Mouse (Mus musculus) lung, postnatal 0 days (tissue): ENCODE data around the gene Psmd9. TPM values are rescaled to one million over a fixed set of nuclear protein-coding genes. Genes with fewer than 3 reads are reported as not detected.
A peak's percentile ranks its signal among the peaks of the same experiment; 100 is the strongest.

Experiments used
- ATAC-seq: fragments of 200-750 bp; cut with Nextera tagmentation; 2 replicates; pipeline ENCODE4 v1.8.0; 2017; ENCODE audit warnings: moderate library complexity
- DNase-seq: peaks from one replicate; pipeline ENCODE4 v3.0.0-alpha.2; 2016; ENCODE audit warnings: low spot score
- H3K27ac ChIP-seq: fragments of 300-500 bp; sonication (generic); 2 replicates; pipeline ENCODE4 v1.5.1; 2014; ENCODE audit warnings: antibody characterized with exemption, mild to moderate bottlenecking, low read length, mixed read lengths
- H3K27me3 ChIP-seq: fragments of 300-500 bp; sonication (generic); replicated peaks from 2 replicates; pipeline ENCODE4 v1.6.1; 2014; ENCODE audit warnings: low read length, mixed read lengths; ENCODE audit not compliant: insufficient read depth
- H3K36me3 ChIP-seq: fragments of 300-500 bp; sonication (generic); 2 replicates; pipeline ENCODE4 v1.6.1; 2014; ENCODE audit warnings: low read length, mixed read lengths; ENCODE audit not compliant: insufficient read depth
- H3K4me1 ChIP-seq: fragments of 300-500 bp; sonication (generic); 2 replicates; pipeline ENCODE4 v1.6.1; 2014; ENCODE audit warnings: antibody characterized with exemption, low read depth, low read length, mixed read lengths; ENCODE audit not compliant: insufficient read depth
- H3K4me2 ChIP-seq: fragments of 300-500 bp; sonication (generic); replicated peaks from 2 replicates; pipeline ENCODE4 v1.6.1; 2014; ENCODE audit warnings: low read depth, mild to moderate bottlenecking, low read length, moderate library complexity, mixed read lengths
- H3K4me3 ChIP-seq: fragments of 300-500 bp; sonication (generic); 2 replicates; pipeline ENCODE4 v1.5.1; 2014; ENCODE audit warnings: low read depth, low read length
- H3K9ac ChIP-seq: fragments of 300-500 bp; sonication (generic); replicated peaks from 2 replicates; pipeline ENCODE4 v1.6.1; 2014; ENCODE audit warnings: low read depth, mild to moderate bottlenecking
- H3K9me3 ChIP-seq: fragments of 300-500 bp; sonication (generic); 2 replicates; pipeline ENCODE4 v1.6.1; 2016; ENCODE audit warnings: low read length, mixed read lengths
- CTCF ChIP-seq: IDR thresholded peaks from 2 replicates; pipeline ENCODE4 v1.5.1; 2016; ENCODE audit warnings: antibody characterized with exemption, mild to moderate bottlenecking
- EP300 ChIP-seq: IDR thresholded peaks from 2 replicates; pipeline ENCODE4 v1.6.1; 2016; ENCODE audit warnings: antibody characterized with exemption, mild to moderate bottlenecking, control low read depth
- WGBS: fragments of 180-500 bp; shearing (Covaris S2); extraction: QIAGEN DNeasy Blood & Tissue Kit; methylation state at CpG from one replicate; pipeline ENCODE4 v1.1.7; 2014; 5-methylcytosine and 5-hydroxymethylcytosine counted together
- polyA plus RNA-seq: library from polyadenylated mRNA; unstranded; fragments of >200 nt; fragmentation: Nextera tagmentation; extraction: Ambion mirVana; gene quantifications from 2 replicates; pipeline ENCODE4 v1.2.1, GENCODE M21; 2015

The Psmd9 gene
- polyA plus RNA-seq: 61.3 and 62.0 TPM in 2 replicates

DNA sequence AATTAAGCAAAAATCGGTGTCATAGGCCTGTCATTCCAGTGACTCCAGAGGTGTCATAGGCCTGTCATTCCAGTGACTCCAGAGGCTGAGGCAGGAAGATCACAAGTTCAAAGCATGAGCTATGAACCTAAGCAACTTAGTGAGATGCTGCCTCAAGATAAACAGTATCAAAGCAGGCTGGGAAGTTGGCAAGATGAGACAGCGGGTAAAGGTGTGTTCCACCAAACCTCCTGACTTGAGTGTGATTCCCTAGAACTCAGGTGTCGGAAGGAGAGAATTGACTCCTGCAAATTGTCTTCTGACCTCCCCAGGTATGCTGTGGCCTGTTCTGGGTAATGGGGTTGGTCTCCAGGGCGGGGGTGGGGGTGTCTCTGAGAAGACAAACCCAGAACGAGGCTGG lies at the start of gene Psmd9:
Gene Psmd9, plus strand, starts transcription at position 130 of the 400 bp plus-strand sequence.
- Histone ChIP-seq H3K27me3 (no peaks in the 10 kb centered on the region), H3K9ac (no peak within 1 kb of the TSS), H3K4me2 (no peak within 1 kb of the TSS), H3K4me1 (no peaks in the 10 kb centered on the region), H3K9me3 (no peaks in the 10 kb centered on the region), H3K36me3 (peaks cover 13% of the 10 kb centered on the region; the same call in 1 of the 2 replicates), H3K27ac (no peak within 1 kb of the TSS), H3K4me3 (no peak within 1 kb of the TSS)
- TF ChIP-seq CTCF (no peak), EP300 (no peak)
- ATAC-seq (no peak), DNase-seq (no peak)
- WGBS: 77% methylated on average over 5 of the region's 5 CpGs

DNA sequence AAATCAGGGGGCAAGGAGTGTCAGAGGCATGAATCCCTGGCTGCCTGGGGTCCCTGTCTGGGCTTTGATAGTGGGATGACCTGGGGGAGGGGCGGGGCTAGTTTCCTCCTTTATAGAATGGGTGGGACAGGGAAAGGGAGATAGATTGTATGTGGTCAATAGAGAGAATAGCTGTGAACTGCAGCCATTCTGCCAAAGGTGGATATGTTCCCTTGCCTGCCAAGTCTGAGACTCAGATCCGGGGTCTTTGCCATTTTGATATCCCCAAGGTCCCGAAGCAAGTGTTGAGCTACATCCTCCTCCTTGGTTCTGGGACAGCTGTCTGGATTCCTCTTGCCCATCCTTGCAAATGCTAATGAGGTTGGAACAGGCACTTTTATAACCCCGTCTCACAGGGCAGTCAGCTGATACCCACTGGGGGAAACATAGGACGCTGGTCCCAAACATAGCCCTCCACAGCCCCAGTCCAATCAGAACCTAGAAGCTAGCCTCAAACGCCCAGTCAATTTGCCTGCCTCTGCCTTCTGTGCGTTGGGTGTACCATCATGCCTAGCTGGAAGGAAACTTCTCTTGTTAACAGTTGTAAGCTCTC lies 48.5 kb upstream of the Psmd9 start:
- no peaks in the 10 kb centered on the region for H3K9me3 ChIP-seq
- no peak for DNase-seq
- H3K9ac ChIP-seq: no peak overlapping the region
- no peak overlapping the region for H3K4me2 ChIP-seq
- no peak overlapping the region for H3K4me3 ChIP-seq
- TF ChIP-seq CTCF: no peak
- TF ChIP-seq EP300: no peak
- WGBS: 86% methylated on average over 7 of the region's 7 CpGs
- no peaks in the 10 kb centered on the region for H3K27me3 ChIP-seq
- no peaks in the 10 kb centered on the region; the same call in 1 of the 2 replicates for H3K36me3 ChIP-seq
- H3K4me1 ChIP-seq: no peaks in the 10 kb centered on the region
- no peak for ATAC-seq
- H3K27ac ChIP-seq: no peak overlapping the region

DNA sequence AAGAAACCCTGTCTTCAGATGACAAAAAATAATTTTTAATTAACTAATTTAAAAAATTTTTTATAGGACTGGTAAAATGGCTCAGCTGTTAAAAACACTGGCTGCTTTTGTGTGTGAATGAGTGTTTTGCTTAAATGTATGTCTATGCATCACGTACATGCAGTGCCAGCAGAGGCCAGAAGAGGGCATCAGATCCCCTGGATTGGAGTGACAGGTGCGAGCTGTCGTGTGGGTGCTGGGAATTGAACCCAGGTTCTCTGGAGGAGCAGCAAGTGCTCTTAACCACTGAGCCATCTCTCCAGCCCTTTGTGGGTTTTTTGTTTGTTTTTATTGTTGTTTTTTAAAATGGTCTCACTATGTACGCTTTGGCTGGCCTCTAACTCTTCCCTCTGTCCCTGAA lies 47.0 kb upstream of the Psmd9 start:
- Histone ChIP-seq H3K4me1 (no peaks in the 10 kb centered on the region), H3K27me3 (no peaks in the 10 kb centered on the region), H3K4me3 (no peak overlapping the region), H3K9ac (no peak overlapping the region), H3K9me3 (no peaks in the 10 kb centered on the region), H3K4me2 (no peak overlapping the region), H3K27ac (no peak overlapping the region), H3K36me3 (no peaks in the 10 kb centered on the region; the same call in 1 of the 2 replicates)
- no peak for TF ChIP-seq EP300
- peak; percentile 64 for TF ChIP-seq CTCF
- 92% methylated on average over 4 of the region's 4 CpGs for WGBS
- DNase-seq (no peak), ATAC-seq (no peak)

DNA sequence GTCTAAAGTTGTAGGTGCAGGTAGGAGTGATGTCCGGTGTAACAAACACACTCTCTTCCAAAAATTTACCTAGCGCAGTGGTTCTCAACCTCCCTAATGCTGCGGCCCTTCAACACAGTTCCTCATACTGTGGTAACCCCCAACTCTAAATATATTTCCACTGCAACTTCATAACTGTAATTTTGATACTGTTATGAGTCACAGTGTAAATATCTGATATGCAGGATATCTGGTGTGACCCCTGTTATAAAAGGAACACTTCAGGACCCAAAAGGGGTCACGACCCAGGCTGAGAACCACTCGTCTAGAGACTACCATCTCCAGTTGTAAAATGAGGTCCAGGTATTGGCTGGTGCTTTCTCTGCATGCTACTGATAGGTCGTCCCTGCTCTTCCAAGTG lies 44.1 kb upstream of the Psmd9 start:
- 70% methylated on average over 6 of the region's 6 CpGs for WGBS
- H3K9me3 ChIP-seq: no peaks in the 10 kb centered on the region
- ATAC-seq (no peak), DNase-seq (no peak)
- no peaks in the 10 kb centered on the region; the same call in 1 of the 2 replicates for H3K36me3 ChIP-seq
- no peak for TF ChIP-seq CTCF
- TF ChIP-seq EP300: no peak
- no peaks in the 10 kb centered on the region for H3K27me3 ChIP-seq
- peaks cover 4% of the 10 kb centered on the region; the same call in 1 of the 2 replicates for H3K4me1 ChIP-seq
- H3K9ac ChIP-seq: no peak overlapping the region
- no peak overlapping the region for H3K27ac ChIP-seq
- H3K4me3 ChIP-seq: no peak overlapping the region
- H3K4me2 ChIP-seq: no peak overlapping the region

DNA sequence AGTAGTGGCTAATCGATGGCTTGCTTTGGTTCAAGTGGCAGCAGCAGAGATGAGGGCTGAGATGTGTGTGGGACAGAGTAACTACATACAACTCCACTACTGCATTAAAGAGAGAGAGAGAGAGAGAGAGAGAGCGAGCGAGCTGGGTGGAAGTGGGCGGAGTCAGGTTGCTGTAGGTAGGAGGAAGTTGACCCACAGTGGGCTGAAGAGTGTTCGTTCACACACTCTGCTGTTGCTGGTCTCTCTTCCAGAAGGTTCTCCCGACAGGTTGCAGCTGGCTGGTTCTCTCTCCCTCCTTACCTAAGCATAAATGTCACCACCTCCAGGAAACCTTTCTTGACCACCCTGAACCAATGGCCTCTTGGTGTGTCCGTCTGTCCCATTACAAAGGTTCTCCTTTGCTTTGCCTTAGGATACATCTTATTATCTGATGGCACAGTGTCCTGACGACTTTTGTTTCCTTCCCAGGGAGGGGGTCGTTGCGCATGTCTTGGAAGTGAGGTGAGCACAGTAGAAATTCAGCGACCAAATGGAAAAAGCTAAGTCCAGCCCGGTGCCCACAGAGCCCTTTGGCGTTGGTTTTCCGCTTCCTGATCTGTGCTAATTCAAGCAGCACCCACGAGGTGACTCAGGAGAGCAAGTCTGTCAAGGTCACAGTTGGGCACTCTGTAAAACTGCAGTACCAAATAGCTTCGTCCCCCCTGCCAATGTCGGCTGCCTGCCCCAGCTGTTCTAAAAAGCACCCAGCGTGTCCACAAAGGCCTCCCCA lies 43.4 kb upstream of the Psmd9 start:
- no peak for TF ChIP-seq CTCF
- no peak for TF ChIP-seq EP300
- Histone ChIP-seq H3K4me3 (no peak overlapping the region), H3K4me2 (no peak overlapping the region), H3K4me1 (peaks cover 4% of the 10 kb centered on the region; the same call in 1 of the 2 replicates), H3K27me3 (no peaks in the 10 kb centered on the region), H3K27ac (no peak overlapping the region; the same call in 1 of the 2 replicates), H3K9me3 (no peaks in the 10 kb centered on the region), H3K36me3 (no peaks in the 10 kb centered on the region; the same call in 1 of the 2 replicates), H3K9ac (no peak overlapping the region)
- WGBS: 65% methylated on average over 18 of the region's 18 CpGs
- ATAC-seq (0 out of 2 replicates have a peak, but pooled peaks have one; percentile 12), DNase-seq (peak; percentile 62)

DNA sequence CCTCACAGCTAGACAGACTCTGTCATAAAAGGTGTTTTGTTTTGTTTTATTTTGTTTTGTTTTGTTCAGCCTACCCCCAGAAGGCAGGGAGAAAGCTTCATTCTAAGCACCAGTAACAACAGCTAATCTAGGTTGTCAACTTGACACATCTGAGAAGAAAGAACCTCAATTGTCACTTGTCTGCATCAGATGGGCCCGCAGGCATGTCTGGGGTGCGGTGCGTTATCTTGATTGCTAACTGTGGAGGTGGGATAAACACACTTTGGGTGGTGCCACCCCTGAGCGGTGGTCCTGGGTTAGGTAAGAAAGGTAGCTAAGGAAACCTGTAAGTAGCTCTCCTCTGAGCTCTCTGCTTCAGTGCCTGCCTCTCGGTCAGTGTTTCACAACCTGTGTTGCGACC lies 42.2 kb upstream of the Psmd9 start:
- DNase-seq (no peak), ATAC-seq (no peak)
- TF ChIP-seq EP300 (no peak), CTCF (no peak)
- H3K4me2 ChIP-seq: no peak overlapping the region
- H3K9me3 ChIP-seq: no peaks in the 10 kb centered on the region
- no peak overlapping the region for H3K9ac ChIP-seq
- peaks cover 4% of the 10 kb centered on the region; the same call in 1 of the 2 replicates for H3K4me1 ChIP-seq
- H3K27me3 ChIP-seq: no peaks in the 10 kb centered on the region
- H3K27ac ChIP-seq: no peak overlapping the region
- no peak overlapping the region for H3K4me3 ChIP-seq
- no peaks in the 10 kb centered on the region; the same call in 1 of the 2 replicates for H3K36me3 ChIP-seq
- WGBS: 73% methylated on average over 6 of the region's 6 CpGs
